Mouse (Mus musculus) mouse embryonic stem cell (cell line): ENCODE results near the gene Atp11a.

Experiments
- in situ Hi-C, 2 experiments: fragments of 300-500 bp; cut with MboI; formaldehyde crosslinking; loops; 1 replicate in 1 of 2; 3 replicates in 1 of 2; pipeline ENCODE4 v1.14.3; 2019 to 2020; ENCODE audit warnings: low sequenced_read_pairs in 2 of 2, low pct_unique_long_range_greater_than_20kb in 1 of 2, mixed read lengths in 1 of 2; ENCODE audit not compliant: unreplicated experiment in 1 of 2

Gene Atp11a

GRCm38 (mm10) chr8:12801586-12801985 lies 44.8 kb downstream of the Atp11a start:
- in situ Hi-C loops = no loop called here

GRCm38 (mm10) chr8:12803121-12803520 lies 46.3 kb downstream of the Atp11a start:
- in situ Hi-C loops = no loop called here

GRCm38 (mm10) chr8:12804909-12805308 lies 48.1 kb downstream of the Atp11a start:
- in situ Hi-C loops = no loop called here

DNA sequence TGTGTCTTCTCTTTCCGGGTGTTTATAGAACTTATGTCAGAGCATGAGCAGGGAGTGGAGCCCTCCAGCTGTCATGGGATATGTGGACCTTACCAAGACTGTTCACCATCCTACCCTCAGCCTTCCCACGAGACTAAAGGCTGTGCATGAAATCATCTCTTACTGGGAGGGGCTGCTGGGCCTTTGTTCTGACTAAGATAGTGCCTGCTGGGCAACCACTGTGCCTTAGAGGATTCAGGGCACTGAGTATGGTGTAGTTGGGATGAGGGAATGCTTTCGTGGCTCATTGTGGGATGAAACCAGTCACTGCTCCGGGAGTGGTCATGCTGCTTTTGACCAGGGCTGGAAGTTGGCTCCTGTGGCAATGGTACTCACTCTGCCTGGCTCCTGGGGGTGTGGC lies 48.8 kb downstream of the Atp11a start:
- in situ Hi-C loops = no loop called here

DNA sequence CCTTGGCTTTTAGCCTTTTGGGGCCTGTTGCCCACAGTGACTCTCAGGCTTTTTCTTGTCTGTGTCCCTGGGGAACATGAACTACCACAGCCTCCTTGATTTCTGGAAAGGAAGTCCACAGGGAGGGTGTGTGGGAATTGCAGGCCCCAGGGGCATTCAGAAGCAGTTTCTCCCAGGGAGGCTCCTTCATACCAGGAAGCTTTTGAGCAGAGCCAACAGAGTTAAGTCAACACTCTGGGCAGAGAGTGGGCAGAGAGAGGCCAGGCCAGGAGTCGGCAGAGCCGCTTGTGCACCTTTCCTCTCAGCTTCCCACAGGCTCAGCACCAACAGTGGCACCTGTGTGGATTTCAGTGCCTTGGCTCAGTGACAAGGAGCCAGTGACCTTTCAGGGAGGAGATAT lies 51.2 kb downstream of the Atp11a start:
- in situ Hi-C loops = no loop called here

- in situ Hi-C loops = no loop called here
Measured at GRCm38 (mm10) chr8:12809516-12809915, 52.7 kb downstream of the Atp11a start.

- in situ Hi-C loops = no loop called here
Measured at GRCm38 (mm10) chr8:12811231-12811630, 54.4 kb downstream of the Atp11a start.

- in situ Hi-C loops = no loop called here
Measured at GRCm38 (mm10) chr8:12816412-12816811, 59.6 kb downstream of the Atp11a start.

- in situ Hi-C loops = no loop called here
Measured at GRCm38 (mm10) chr8:12822892-12823291, 66.1 kb downstream of the Atp11a start.

GRCm38 (mm10) chr8:12824562-12824961 lies 67.7 kb downstream of the Atp11a start:
- in situ Hi-C loops = no loop called here

GRCm38 (mm10) chr8:12825236-12825635 lies 68.4 kb downstream of the Atp11a start:
- in situ Hi-C loops = no loop called here

- in situ Hi-C loops = no loop called here
Measured at GRCm38 (mm10) chr8:12825686-12826237, 68.9 kb downstream of the Atp11a start.

- in situ Hi-C loops = no loop called here
Measured at GRCm38 (mm10) chr8:12827124-12827523, 70.3 kb downstream of the Atp11a start.

- in situ Hi-C loops = no loop called here
Measured at GRCm38 (mm10) chr8:12828298-12828697, 71.5 kb downstream of the Atp11a start.

- in situ Hi-C loops = no loop called here
Measured at GRCm38 (mm10) chr8:12829381-12829780, 72.6 kb downstream of the Atp11a start.

- in situ Hi-C loops = no loop called here
Measured at GRCm38 (mm10) chr8:12831659-12832589, 75.1 kb downstream of the Atp11a start.

GRCm38 (mm10) chr8:12833616-12834015 lies 76.8 kb downstream of the Atp11a start:
- in situ Hi-C loops = no loop called here

DNA sequence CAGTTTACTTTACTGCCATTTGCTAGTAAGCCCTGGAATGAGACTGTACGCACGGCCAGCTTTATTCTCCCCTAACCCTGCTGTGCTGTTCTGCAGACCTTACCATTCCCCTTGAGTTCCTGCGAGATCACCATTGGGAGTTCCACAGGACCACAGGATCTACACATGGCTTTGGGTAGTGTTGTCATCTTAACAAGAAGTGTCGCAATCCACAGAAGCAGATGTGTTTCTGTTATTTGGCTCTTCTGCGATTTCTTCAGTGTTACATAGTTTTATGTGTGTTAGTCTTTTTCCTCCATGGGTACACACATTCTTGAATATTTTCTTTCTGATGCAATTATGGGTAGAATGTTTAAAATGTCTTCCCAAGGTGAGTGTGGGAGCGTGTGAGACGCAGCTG lies 84.0 kb downstream of the Atp11a start:
- in situ Hi-C loops = no loop called here

DNA sequence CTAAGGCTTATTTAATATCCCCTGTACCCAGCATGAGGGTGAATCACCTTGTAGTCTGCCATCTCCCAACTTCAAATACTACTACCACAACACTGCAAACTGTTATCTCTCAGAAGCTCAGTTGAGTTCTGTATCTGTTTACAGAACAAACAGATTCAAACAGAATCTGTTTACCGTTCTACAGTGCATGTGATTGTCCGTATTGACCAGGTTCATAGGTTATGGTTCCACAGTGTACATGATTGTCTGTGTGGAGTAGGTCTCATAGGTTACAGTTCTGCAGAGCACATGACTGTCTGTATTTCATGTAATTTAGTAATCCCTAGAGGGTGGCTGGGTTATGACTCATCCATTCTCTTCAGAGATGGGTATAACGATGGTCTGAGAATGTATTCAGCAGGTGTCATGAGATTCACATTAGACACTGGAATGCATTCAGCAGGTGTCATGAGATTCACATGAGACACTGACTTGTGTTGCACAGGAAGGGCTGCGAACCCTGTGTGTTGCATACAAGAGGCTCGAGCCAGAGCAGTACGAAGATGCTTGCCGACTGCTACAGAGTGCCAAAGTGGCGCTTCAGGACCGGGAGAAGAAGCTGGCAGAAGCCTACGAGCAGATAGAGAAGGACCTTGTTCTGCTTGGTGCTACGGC lies 85.7 kb downstream of the Atp11a start:
- in situ Hi-C loops = no loop called here
